ENCODE assay signal across 8 mouse cellular contexts in genomic region chr12:108766316-108766715, GRCm38 (mm10). TPM values are rescaled to one million over a fixed set of nuclear protein-coding genes. Genes with fewer than 3 reads are reported as not detected.
DNase-seq lines count a peak whose midpoint lies in the region; ATAC-seq and TF ChIP-seq lines count a peak whose summit lies in the region.

No protein-coding gene starts in this region.

- H3K27ac ChIP-seq in layer of hippocampus, adult 2 months, result peak overlapping the region; percentile 64
- no peak overlapping the region for H3K27ac ChIP-seq in embryonic facial prominence, embryonic 10.5 days (replicated peaks)
- peak overlapping the region; percentile 76 for H3K27ac ChIP-seq in hindbrain, embryonic 13.5 days

- no peaks in the 10 kb centered on the region for H3K27me3 ChIP-seq in embryonic facial prominence, embryonic 10.5 days (replicated peaks; ENCODE audit: low read depth, poor library complexity, severe bottlenecking)
- H3K27me3 ChIP-seq in hindbrain, embryonic 13.5 days, result no peaks in the 10 kb centered on the region

- no peaks in the 10 kb centered on the region; the same call in 1 of the 2 replicates for H3K36me3 ChIP-seq in embryonic facial prominence, embryonic 10.5 days (replicated peaks)
- H3K36me3 ChIP-seq in hindbrain, embryonic 13.5 days, result no peaks in the 10 kb centered on the region

- peak overlapping the region; percentile 41 for H3K4me2 ChIP-seq in hindbrain, embryonic 13.5 days

- WGBS in embryonic facial prominence, embryonic 10.5 days, result 61% methylated on average over 10 of the region's 10 CpGs
- WGBS in hindbrain, embryonic 13.5 days, result 70% methylated on average over 10 of the region's 10 CpGs

- H3K4me1 ChIP-seq in embryonic facial prominence, embryonic 10.5 days, result peaks cover 29% of the 10 kb centered on the region
- H3K4me1 ChIP-seq in hindbrain, embryonic 13.5 days (replicated peaks), result peaks cover 22% of the 10 kb centered on the region

- H3K9ac ChIP-seq in hindbrain, embryonic 13.5 days, result peak overlapping the region; percentile 61

- no peaks in the 10 kb centered on the region for H3K9me3 ChIP-seq in embryonic facial prominence, embryonic 10.5 days
- H3K9me3 ChIP-seq in hindbrain, embryonic 13.5 days, result no peaks in the 10 kb centered on the region

- no peak for DNase-seq in layer of hippocampus, adult 2 months (ENCODE audit: low spot score in 2 of 2)
- DNase-seq in layer of hippocampus, adult 18-20 months (ENCODE audit: low spot score in 2 of 2), result no peak
- DNase-seq in embryonic facial prominence, embryonic 10.5 days (ENCODE audit: low spot score), result no peak
- peak; percentile 49 for DNase-seq in lung, postnatal 10 days
- no peak for DNase-seq in right cerebral cortex, postnatal 36 days (ENCODE audit: low spot score in 2 of 2)
- no peak for DNase-seq in layer of hippocampus, postnatal 10 days (ENCODE audit: low spot score in 2 of 2)

- ATAC-seq in hindbrain, embryonic 13.5 days (ENCODE audit: low FRiP score), result no peak
- ATAC-seq in inflammation-experienced regulatory T-cells, adult 6 months, result no peak

- TF ChIP-seq CTCF in layer of hippocampus, adult 2 months (conservative IDR thresholded peaks at IDR 0.05), result no peak

- peak overlapping the region; percentile 41 for H3K4me3 ChIP-seq in layer of hippocampus, adult 2 months
- peak overlapping the region; percentile 48 for H3K4me3 ChIP-seq in embryonic facial prominence, embryonic 10.5 days
- H3K4me3 ChIP-seq in hindbrain, embryonic 13.5 days, result peak overlapping the region; percentile 19

RNA-seq across cellular contexts. Expression of gene Yy1, which starts 26.5 kb away (rescaled TPM):
- total RNA-seq in layer of hippocampus, adult 2 months (2021), result 10 to 100 TPM; 45.0 to 53.7 TPM
- total RNA-seq in layer of hippocampus, adult 18-20 months (2021), result 10 to 100 TPM; 54.7 to 55.3 TPM
- 14.0 and 15.0 TPM in 2 replicates for polyA plus RNA-seq in embryonic facial prominence, embryonic 10.5 days (2016; fragmentation: Nextera tagmentation; extraction: Ambion mirVana)
- polyA plus RNA-seq in hindbrain, embryonic 13.5 days (2015; fragmentation: Nextera tagmentation; extraction: Ambion mirVana), result 13.5 and 14.1 TPM in 2 replicates
- polyA plus RNA-seq in inflammation-experienced regulatory T-cells, adult 6 months (2017; shearing (Covaris generic)), result 10 to 100 TPM; 16.4 to 18.6 (median 17.1) TPM
- 10 to 100 TPM; 53.5 to 54.5 TPM for total RNA-seq in layer of hippocampus, postnatal 10 days (2021)
